Mouse (Mus musculus): ENCODE data around the gene Gm10226.
A peak's percentile ranks its signal among the peaks of the same experiment; 100 is the strongest.
"Not testable (repeated sequence)": the region's sequence is repeated elsewhere in the genome, so short reads cannot be mapped to it uniquely, and the experiment has no call there.

Gm10226 gene

GRCm38 (mm10) chr17:21691560-21691959, at the start of gene Gm10226:
TSS of gene Gm10226 (plus strand) at chr17:21691860.
- DNase-seq (ENCODE audit: low read depth, low spot score): no peak

- DNase-seq (ENCODE audit: low read depth, low spot score): no peak
Measured at GRCm38 (mm10) chr17:21648791-21649190, 42.9 kb upstream of the Gm10226 start.

- peak; percentile 48 for DNase-seq (ENCODE audit: low read depth, low spot score)
Measured at GRCm38 (mm10) chr17:21649936-21650335, 41.7 kb upstream of the Gm10226 start.

GRCm38 (mm10) chr17:21650364-21650907, 41.2 kb upstream of the Gm10226 start, which contains the start of gene Zfp983:
TSS of gene Zfp983 (plus strand) at chr17:21650624.
- DNase-seq (ENCODE audit: low read depth, low spot score): peak; percentile 85

- not testable (repeated sequence) for DNase-seq (ENCODE audit: low read depth, low spot score)
Measured at GRCm38 (mm10) chr17:21678826-21679225, 12.8 kb upstream of the Gm10226 start.

- peak; percentile 93 for DNase-seq (ENCODE audit: low read depth, low spot score)
Measured at GRCm38 (mm10) chr17:21679273-21680018, 12.2 kb upstream of the Gm10226 start.

GRCm38 (mm10) chr17:21680019-21680376, 11.7 kb upstream of the Gm10226 start:
- DNase-seq (ENCODE audit: low read depth, low spot score): not testable (repeated sequence)

DNA sequence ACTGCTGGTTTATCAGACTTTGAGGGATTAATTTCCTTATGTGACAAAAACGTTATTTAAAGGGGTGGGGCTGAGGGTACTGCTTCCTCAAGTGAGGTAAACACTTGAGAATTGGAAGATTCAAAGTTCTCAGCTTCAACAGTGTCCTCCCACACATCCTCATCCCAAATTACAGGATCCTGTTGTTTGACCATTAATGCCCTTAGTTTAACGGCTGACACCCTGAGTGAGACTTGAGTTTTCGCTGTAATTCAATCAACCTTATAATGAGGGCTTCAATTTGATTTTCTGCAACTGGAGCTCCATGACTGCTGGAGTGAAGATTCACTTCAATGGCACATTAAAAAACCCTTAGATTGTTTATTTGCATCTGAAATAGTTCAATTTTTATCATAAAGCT, 1.7 kb downstream of the Gm10226 start:
- no peak for DNase-seq (ENCODE audit: low read depth, low spot score)

DNA sequence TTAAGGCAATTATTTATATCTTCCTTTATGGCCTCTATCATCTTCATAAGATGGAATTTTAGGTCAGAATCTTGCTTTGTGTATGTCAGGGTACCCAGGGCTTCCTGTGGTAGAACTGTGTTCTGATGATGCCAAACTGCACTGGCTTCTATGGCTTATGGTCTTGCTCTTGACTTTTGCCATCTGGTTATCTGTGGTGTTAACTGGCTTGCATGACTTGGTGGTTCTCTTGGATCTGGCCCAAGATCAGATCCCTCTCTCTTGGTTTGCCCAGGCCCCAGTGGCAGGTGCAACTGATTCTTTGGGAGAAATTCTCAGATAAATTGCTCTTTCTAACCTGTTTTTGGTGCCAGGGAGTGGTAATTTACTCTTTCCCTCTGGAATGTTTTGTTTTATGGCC, 4.4 kb downstream of the Gm10226 start:
- no peak for DNase-seq (ENCODE audit: low read depth, low spot score)

GRCm38 (mm10) chr17:21702281-21703240, 10.9 kb downstream of the Gm10226 start:
- peak; percentile 68 for DNase-seq (ENCODE audit: low read depth, low spot score)

DNA sequence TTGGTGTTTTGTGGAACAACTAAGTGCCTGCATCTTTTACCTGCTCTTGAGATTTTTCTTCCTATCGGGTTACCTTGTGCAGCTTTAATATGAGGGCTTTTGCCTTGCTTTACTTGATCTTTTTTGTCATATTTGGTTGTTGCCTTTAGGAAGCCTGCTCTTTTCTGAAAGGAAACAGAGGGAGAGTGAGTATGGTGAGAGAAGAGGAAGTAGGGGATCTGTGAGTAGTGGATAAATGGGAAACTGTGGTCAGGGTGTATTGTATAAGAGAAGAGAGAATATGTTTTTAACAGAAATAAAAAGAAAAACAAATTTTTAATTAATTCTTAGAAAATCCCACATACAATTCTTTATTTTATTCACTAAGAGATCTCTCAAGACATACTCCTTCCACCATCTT, 11.8 kb downstream of the Gm10226 start:
- DNase-seq (ENCODE audit: low read depth, low spot score): no peak

DNA sequence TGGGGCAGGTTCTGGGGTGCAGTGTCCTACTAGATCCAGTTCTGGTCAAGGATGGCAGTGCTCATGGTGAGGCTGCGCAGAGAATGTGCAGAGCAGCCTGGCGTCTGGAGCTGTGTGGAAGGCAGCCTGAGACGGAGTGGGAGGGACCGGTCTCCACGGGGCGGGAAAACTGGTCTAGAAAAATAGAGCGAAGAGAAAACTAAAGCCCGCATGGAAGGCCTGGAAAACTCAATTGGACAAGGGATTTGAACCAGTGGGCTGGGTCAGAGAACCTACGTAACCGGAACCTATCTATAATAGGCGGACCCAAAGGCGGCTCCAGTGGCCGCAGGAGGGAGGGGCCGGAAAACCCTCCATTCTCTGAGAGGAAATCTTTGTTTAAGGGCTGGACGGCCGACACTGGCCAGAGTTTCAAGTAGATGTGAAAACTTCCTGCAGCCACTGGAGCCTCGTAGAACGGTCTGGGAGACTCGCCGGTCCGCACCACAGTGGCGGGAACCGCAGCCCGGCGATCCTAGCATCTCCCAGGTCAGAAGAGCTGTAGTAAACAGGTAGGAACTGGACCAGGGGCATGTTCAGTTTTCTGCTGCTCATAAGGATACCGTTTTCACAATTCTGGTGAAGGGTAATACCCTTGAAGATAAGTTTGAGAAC, 15.8 kb downstream of the Gm10226 start, which contains the start of gene Zfp760:
Zfp760 (plus strand) TSS at position 399 of the 654 bp plus-strand sequence.
- DNase-seq (ENCODE audit: low read depth, low spot score): peak; percentile 65

DNA sequence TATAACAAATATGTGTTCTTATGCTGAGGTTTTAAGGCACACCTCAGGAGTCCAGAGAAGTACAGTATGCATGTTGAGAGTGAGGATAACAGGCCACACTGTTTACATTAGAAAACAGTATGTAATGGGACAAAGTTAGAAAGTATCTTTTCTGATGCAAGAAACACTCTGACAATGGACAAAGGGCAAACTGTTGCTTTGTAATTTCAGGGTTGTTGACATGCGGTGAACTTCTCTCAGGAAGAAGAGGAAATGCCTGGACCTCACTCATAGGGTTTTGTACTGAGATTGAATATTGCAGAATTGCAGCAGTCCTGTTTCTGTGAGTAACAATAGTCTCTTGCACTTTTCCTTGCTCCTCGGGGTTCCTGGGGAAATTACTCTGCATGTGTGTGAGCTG, 16.7 kb downstream of the Gm10226 start:
- DNase-seq (ENCODE audit: low read depth, low spot score): no peak

DNA sequence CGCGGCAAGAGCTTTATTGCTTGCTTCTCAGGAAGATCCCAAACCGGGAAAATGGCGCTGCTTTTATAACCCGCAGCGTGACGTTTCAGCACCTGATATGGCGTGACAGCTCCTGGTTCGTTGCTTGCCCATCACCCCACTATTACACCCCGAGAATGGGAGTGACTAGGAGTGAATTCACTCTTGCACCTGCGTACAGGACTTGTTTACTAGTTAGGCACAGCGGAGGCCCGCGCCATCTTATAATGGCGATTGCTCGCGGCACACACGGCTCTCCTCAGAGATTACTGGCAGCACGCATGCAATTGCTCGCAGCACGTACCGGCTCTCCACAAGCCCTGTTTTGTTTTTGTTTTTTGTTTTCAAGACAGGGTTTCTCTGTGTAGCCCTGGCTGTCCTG, 38.8 kb downstream of the Gm10226 start, which contains the start of gene Zfp229:
Zfp229 (plus strand) TSS at position 301 of the 400 bp plus-strand sequence.
- DNase-seq (ENCODE audit: low read depth, low spot score): not testable (repeated sequence)

- no peak for DNase-seq (ENCODE audit: low read depth, low spot score)
Measured at GRCm38 (mm10) chr17:21733049-21733448, 41.4 kb downstream of the Gm10226 start.

GRCm38 (mm10) chr17:21733529-21734031, 41.9 kb downstream of the Gm10226 start:
- DNase-seq (ENCODE audit: low read depth, low spot score): peak; percentile 59

Measured in c-Kit-negative CD71-positive TER-119-positive erythroid progenitor cells, embryonic 14.5 days (primary cell).